Mouse (Mus musculus): ENCODE results near the gene Opcml. TPM values are rescaled to one million over a fixed set of nuclear protein-coding genes. Genes with fewer than 3 reads are reported as not detected.

The Opcml gene
- total and polyA plus RNA-seq, 2 experiments from 2014 or later, result 71.2 to 128 TPM

GRCm38 (mm10) chr9:28903291-28903690 is 1112.7 kb downstream of the Opcml start:
- no peak for ATAC-seq (ENCODE audit: low FRiP score)
- H3K4me1 ChIP-seq (ENCODE audit: insufficient read depth, low read length), result no peaks in the 10 kb centered on the region

GRCm38 (mm10) chr9:28909738-28910137 is 1119.2 kb downstream of the Opcml start:
- no peak overlapping the region for H3K4me2 ChIP-seq (ENCODE audit: low read depth, low read length, poor library complexity, severe bottlenecking)
- ATAC-seq (ENCODE audit: low FRiP score) (no peak), DNase-seq (ENCODE audit: low spot score) (no peak)
- H3K4me1 ChIP-seq (ENCODE audit: insufficient read depth, low read length), result no peaks in the 10 kb centered on the region
- H3K4me3 ChIP-seq (ENCODE audit: low read depth, low read length), result no peak overlapping the region
- H3K27ac ChIP-seq (ENCODE audit: low read depth, low read length), result no peak overlapping the region
- H3K9ac ChIP-seq (replicated peaks; ENCODE audit: low read length, poor library complexity, severe bottlenecking), result no peak overlapping the region
- no peaks in the 10 kb centered on the region for H3K27me3 ChIP-seq (ENCODE audit: insufficient read depth, low read length)
- no peaks in the 10 kb centered on the region for H3K36me3 ChIP-seq (ENCODE audit: insufficient read depth, low read length)
- 96% methylated on average over 4 of the region's 4 CpGs for WGBS
- H3K9me3 ChIP-seq (ENCODE audit: low read length), result no peaks in the 10 kb centered on the region
- no peak for TF ChIP-seq CTCF (IDR thresholded peaks at IDR 0.05)

More at GRCm38 (mm10) chr9:28903291-28903690, 1112.7 kb downstream of the Opcml start:
- no peak for DNase-seq (ENCODE audit: low spot score)
- Histone ChIP-seq H3K9ac (replicated peaks; ENCODE audit: low read length, poor library complexity, severe bottlenecking) (no peak overlapping the region), H3K27me3 (ENCODE audit: insufficient read depth, low read length) (no peaks in the 10 kb centered on the region), H3K4me2 (ENCODE audit: low read depth, low read length, poor library complexity, severe bottlenecking) (no peak overlapping the region), H3K9me3 (ENCODE audit: low read length) (no peaks in the 10 kb centered on the region), H3K36me3 (ENCODE audit: insufficient read depth, low read length) (no peaks in the 10 kb centered on the region), H3K4me3 (ENCODE audit: low read depth, low read length) (no peak overlapping the region), H3K27ac (ENCODE audit: low read depth, low read length) (no peak overlapping the region)
- TF ChIP-seq CTCF (IDR thresholded peaks at IDR 0.05), result no peak
- 90% methylated on average over 1 of the region's 1 CpGs for WGBS

GRCm38 (mm10) chr9:28911571-28912185 is 1121.1 kb downstream of the Opcml start:
- H3K27ac ChIP-seq (ENCODE audit: low read depth, low read length), result peak overlapping the region; percentile 49; the same call in 1 of the 2 replicates

GRCm38 (mm10) chr9:28932069-28932468 is 1141.5 kb downstream of the Opcml start:
- Histone ChIP-seq H3K9ac (replicated peaks; ENCODE audit: low read length, poor library complexity, severe bottlenecking) (no peak overlapping the region), H3K4me2 (ENCODE audit: low read depth, low read length, poor library complexity, severe bottlenecking) (no peak overlapping the region), H3K9me3 (ENCODE audit: low read length) (no peaks in the 10 kb centered on the region), H3K27me3 (ENCODE audit: insufficient read depth, low read length) (no peaks in the 10 kb centered on the region), H3K4me1 (ENCODE audit: insufficient read depth, low read length) (no peaks in the 10 kb centered on the region), H3K4me3 (ENCODE audit: low read depth, low read length) (no peak overlapping the region), H3K36me3 (ENCODE audit: insufficient read depth, low read length) (no peaks in the 10 kb centered on the region), H3K27ac (ENCODE audit: low read depth, low read length) (no peak overlapping the region)
- no peak for ATAC-seq (ENCODE audit: low FRiP score)
- no peak for TF ChIP-seq CTCF (IDR thresholded peaks at IDR 0.05)
- 82% methylated on average over 2 of the region's 2 CpGs for whole genome bisulfite sequencing
- no peak for DNase-seq (ENCODE audit: low spot score)

More at GRCm38 (mm10) chr9:28911571-28912185, 1121.1 kb downstream of the Opcml start:
- 60% methylated on average over 13 of the region's 13 CpGs for WGBS
- H3K4me1 ChIP-seq (ENCODE audit: insufficient read depth, low read length), result no peaks in the 10 kb centered on the region
- ATAC-seq (ENCODE audit: low FRiP score), result no peak
- no peaks in the 10 kb centered on the region for H3K9me3 ChIP-seq (ENCODE audit: low read length)
- no peak overlapping the region for H3K9ac ChIP-seq (replicated peaks; ENCODE audit: low read length, poor library complexity, severe bottlenecking)
- H3K4me3 ChIP-seq (ENCODE audit: low read depth, low read length), result no peak overlapping the region
- DNase-seq (ENCODE audit: low spot score), result no peak
- TF ChIP-seq CTCF (IDR thresholded peaks at IDR 0.05), result no peak
- no peaks in the 10 kb centered on the region for H3K36me3 ChIP-seq (ENCODE audit: insufficient read depth, low read length)
- no peaks in the 10 kb centered on the region for H3K27me3 ChIP-seq (ENCODE audit: insufficient read depth, low read length)
- H3K4me2 ChIP-seq (ENCODE audit: low read depth, low read length, poor library complexity, severe bottlenecking), result no peak overlapping the region

GRCm38 (mm10) chr9:28937163-28937562 is 1146.6 kb downstream of the Opcml start:
- Histone ChIP-seq H3K36me3 (ENCODE audit: insufficient read depth, low read length) (no peaks in the 10 kb centered on the region), H3K27ac (ENCODE audit: low read depth, low read length) (no peak overlapping the region), H3K9ac (replicated peaks; ENCODE audit: low read length, poor library complexity, severe bottlenecking) (no peak overlapping the region), H3K9me3 (ENCODE audit: low read length) (no peaks in the 10 kb centered on the region), H3K4me2 (ENCODE audit: low read depth, low read length, poor library complexity, severe bottlenecking) (no peak overlapping the region), H3K4me1 (ENCODE audit: insufficient read depth, low read length) (no peaks in the 10 kb centered on the region), H3K4me3 (ENCODE audit: low read depth, low read length) (no peak overlapping the region), H3K27me3 (ENCODE audit: insufficient read depth, low read length) (no peaks in the 10 kb centered on the region)
- TF ChIP-seq CTCF (IDR thresholded peaks at IDR 0.05), result no peak
- 67% methylated on average over 6 of the region's 6 CpGs for WGBS
- DNase-seq (ENCODE audit: low spot score) (no peak), ATAC-seq (ENCODE audit: low FRiP score) (no peak)

GRCm38 (mm10) chr9:28937980-28938379 is 1147.4 kb downstream of the Opcml start:
- H3K4me1 ChIP-seq (ENCODE audit: insufficient read depth, low read length), result no peaks in the 10 kb centered on the region
- H3K27ac ChIP-seq (ENCODE audit: low read depth, low read length), result no peak overlapping the region
- no peaks in the 10 kb centered on the region for H3K9me3 ChIP-seq (ENCODE audit: low read length)
- H3K27me3 ChIP-seq (ENCODE audit: insufficient read depth, low read length), result no peaks in the 10 kb centered on the region
- no peaks in the 10 kb centered on the region for H3K36me3 ChIP-seq (ENCODE audit: insufficient read depth, low read length)
- H3K4me2 ChIP-seq (ENCODE audit: low read depth, low read length, poor library complexity, severe bottlenecking), result no peak overlapping the region
- ATAC-seq (ENCODE audit: low FRiP score) (no peak), DNase-seq (ENCODE audit: low spot score) (peak; percentile 55)
- 69% methylated on average over 2 of the region's 2 CpGs for WGBS
- no peak overlapping the region for H3K9ac ChIP-seq (replicated peaks; ENCODE audit: low read length, poor library complexity, severe bottlenecking)
- H3K4me3 ChIP-seq (ENCODE audit: low read depth, low read length), result no peak overlapping the region
- peak; percentile 67 for TF ChIP-seq CTCF (IDR thresholded peaks at IDR 0.05)
